Mouse (Mus musculus): ENCODE measurements at regions not wholly inside any gene's neighbourhood (a gene's known extent, or its start where the extent isn't known, plus 50 kb on each side); places are given as distances from the start of the nearest gene placed in this dataset.

GRCm38 (mm10) chr10:72318308-72318707 is 336.3 kb upstream of the Zwint start:
- no peak for TF ChIP-seq CTCF (IDR thresholded peaks at IDR 0.05; ENCODE audit: low read depth)
- no peak for TF ChIP-seq EP300 (IDR thresholded peaks at IDR 0.05; ENCODE audit: low read depth)

Measured in liver, postnatal 0 days (tissue).